Mouse (Mus musculus): Measurements from ENCODE around the gene B3gnt9. TPM values are rescaled to one million over a fixed set of nuclear protein-coding genes. Genes with fewer than 3 reads are reported as not detected.
A peak's percentile ranks its signal among the peaks of the same experiment; 100 is the strongest.

The B3gnt9 gene
- total and polyA plus RNA-seq, 3 experiments, result 0.57 to 4.1 (median 0.66) TPM

- Histone ChIP-seq H3K9ac (ENCODE audit: insufficient read depth, low read depth) (peak within 1 kb of the TSS; percentile 41; the same call in 1 of the 2 replicates), H3K27me3 (replicated peaks) (no peaks in the 10 kb centered on the region), H3K9me3 (replicated peaks; ENCODE audit: low read length) (no peaks in the 10 kb centered on the region), H3K36me3 (replicated peaks in 1 of 2; ENCODE audit: control insufficient read depth in 1 of 2, insufficient read depth in 1 of 2, low read length in 1 of 2) (peaks cover 2 to 27% of the 10 kb centered on the region in 2 experiments), H3K79me2 (replicated peaks; ENCODE audit: control insufficient read depth, extremely low read depth, insufficient read depth, poor library complexity, severe bottlenecking) (no peaks in the 10 kb centered on the region), H3K4me2 (ENCODE audit: insufficient read depth, low read depth, poor library complexity, severe bottlenecking) (peak within 1 kb of the TSS; percentile 79), H3K27ac (ENCODE audit: insufficient read depth, low read depth) (peak within 1 kb of the TSS; percentile 71), H3K4me3 (replicated peaks in 1 of 3; ENCODE audit: low read depth in 2 of 3, low read length in 2 of 3, poor library complexity in 1 of 3) (peak within 1 kb of the TSS; percentile 51 to 63 (median 59)), H3K4me1 (ENCODE audit: control insufficient read depth in 1 of 2, insufficient read depth in 2 of 2) (peaks cover 7 to 27% of the 10 kb centered on the region in 2 experiments)
- dilution Hi-C loops (cut with MboI; ENCODE audit: extremely low pct_ligation_motif_present, extremely low pct_unique_long_range_greater_than_20kb, low sequenced_read_pairs) (no loop called here), in situ Hi-C loops (cut with MboI; ENCODE audit: low pct_ligation_motif_present, low pct_unique_long_range_greater_than_20kb, low sequenced_read_pairs) (loop anchor here (5.0 to 10.0 kb wide), 2 partner anchors 33 to 165 kb away; partner anchors contain the start of gene B3gnt9)
- no peak for DNase-seq (ENCODE audit: extremely low read depth)
- no peak for TF ChIP-seq JUN (IDR thresholded peaks at IDR 0.05; ENCODE audit: insufficient read depth, low read depth, low read length)
- TF ChIP-seq USF2 (conservative IDR thresholded peaks at IDR 0.05; ENCODE audit: low read depth, low read length), result no peak
- no peak for TF ChIP-seq RCOR1 (conservative IDR thresholded peaks at IDR 0.05; ENCODE audit: low read depth, low read length)
- no peak for TF ChIP-seq MYC (IDR thresholded peaks at IDR 0.05; ENCODE audit: low read depth, low read length)
- no peak for TF ChIP-seq ZKSCAN1 (IDR thresholded peaks at IDR 0.05; ENCODE audit: borderline replicate concordance, low read depth, low read length)
- TF ChIP-seq IRF4 (IDR thresholded peaks at IDR 0.05; ENCODE audit: low read depth, low read length), result no peak
- TF ChIP-seq JUND (conservative IDR thresholded peaks at IDR 0.05; ENCODE audit: low read depth, low read length), result no peak
- TF ChIP-seq RAD21 (IDR thresholded peaks at IDR 0.05; ENCODE audit: low read depth, low read length), result peak; percentile 14
- TF ChIP-seq PAX5 (IDR thresholded peaks at IDR 0.05; ENCODE audit: low read length), result no peak
- no peak for TF ChIP-seq ELF1 (IDR thresholded peaks at IDR 0.05; ENCODE audit: low read depth, low read length)
- TF ChIP-seq NRF1 (IDR thresholded peaks at IDR 0.05; ENCODE audit: low read depth, low read length), result no peak
- peak in 1 of 2 experiments; percentile 52; a peak in 2 of 4 replicates for TF ChIP-seq CTCF (conservative IDR thresholded peaks at IDR 0.05 in 1 of 2, IDR thresholded peaks at IDR 0.05 in 1 of 2; ENCODE audit: low read depth in 2 of 2, low read length in 2 of 2)
- no peak for TF ChIP-seq ZC3H11A (IDR thresholded peaks at IDR 0.05; ENCODE audit: low read depth, low read length)
- no peak for TF ChIP-seq MXI1 (IDR thresholded peaks at IDR 0.05; ENCODE audit: low read depth, low read length)
- TF ChIP-seq POLR2A (IDR thresholded peaks at IDR 0.05; ENCODE audit: low read depth, low read length), result no peak
- TF ChIP-seq CHD2 (IDR thresholded peaks at IDR 0.05; ENCODE audit: low read length), result no peak
- TF ChIP-seq UBTF (IDR thresholded peaks at IDR 0.05; ENCODE audit: low read depth, low read length), result no peak
- 0 out of 2 replicates have a peak, but pooled peaks have one; percentile 8 for TF ChIP-seq SMC3 (IDR thresholded peaks at IDR 0.05; ENCODE audit: low read depth, low read length)
- TF ChIP-seq KAT2A (IDR thresholded peaks at IDR 0.05; ENCODE audit: insufficient replicate concordance, low read length), result no peak
- TF ChIP-seq USF1 (IDR thresholded peaks at IDR 0.05; ENCODE audit: low read depth, low read length), result no peak
- no peak for TF ChIP-seq ZNF384 (IDR thresholded peaks at IDR 0.05; ENCODE audit: low read depth, low read length)
These were observed 35.0 kb upstream of the B3gnt9 start, which contains the start of gene 4931428F04Rik for GRCm38 (mm10) chr8:105289805-105290460. TSS of gene 4931428F04Rik (minus strand) at chr8:105289864.
